Mouse (Mus musculus) spleen, adult 2 months (tissue): ENCODE results near the gene Mcidas.

Experiments
- CTCF ChIP-seq: fragments of 200-500 bp; IDR thresholded peaks from 2 replicates; pipeline ENCODE4 v1.5.1; 2011; ENCODE audit warnings: mild to moderate bottlenecking, inconsistent platforms; ENCODE audit not compliant: insufficient read depth, insufficient read length, insufficient replicate concordance; ENCODE audit errors: extremely low read depth
- POLR2A ChIP-seq: fragments of 200-500 bp; IDR thresholded peaks from 2 replicates; pipeline ENCODE4 v1.6.1; 2011; ENCODE audit warnings: low read depth, low read length, inconsistent platforms

GRCm38 (mm10) chr13:112987532-112987943 is 6.1 kb upstream of the Mcidas start, which contains the start of gene Ccno:
- TF ChIP-seq CTCF (no peak), POLR2A (peak; percentile 43)
